Mouse (Mus musculus) 3T3-L1 (cell line): ENCODE results near the gene Strbp.
"Not testable (repeated sequence)": the region's sequence is repeated elsewhere in the genome, so short reads cannot be mapped to it uniquely, and the experiment has no call there.

Experiments used
- DNase-seq: peaks from one replicate; pipeline ENCODE4 v3.0.0-alpha.2; 2015; ENCODE audit warnings: low read depth, low spot score

The Strbp gene

GRCm38 (mm10) chr2:37527587-37527986, 176.1 kb downstream of the Strbp start:
- peak; percentile 12 for DNase-seq

GRCm38 (mm10) chr2:37519286-37519640, 184.4 kb downstream of the Strbp start:
- DNase-seq = no peak

DNA sequence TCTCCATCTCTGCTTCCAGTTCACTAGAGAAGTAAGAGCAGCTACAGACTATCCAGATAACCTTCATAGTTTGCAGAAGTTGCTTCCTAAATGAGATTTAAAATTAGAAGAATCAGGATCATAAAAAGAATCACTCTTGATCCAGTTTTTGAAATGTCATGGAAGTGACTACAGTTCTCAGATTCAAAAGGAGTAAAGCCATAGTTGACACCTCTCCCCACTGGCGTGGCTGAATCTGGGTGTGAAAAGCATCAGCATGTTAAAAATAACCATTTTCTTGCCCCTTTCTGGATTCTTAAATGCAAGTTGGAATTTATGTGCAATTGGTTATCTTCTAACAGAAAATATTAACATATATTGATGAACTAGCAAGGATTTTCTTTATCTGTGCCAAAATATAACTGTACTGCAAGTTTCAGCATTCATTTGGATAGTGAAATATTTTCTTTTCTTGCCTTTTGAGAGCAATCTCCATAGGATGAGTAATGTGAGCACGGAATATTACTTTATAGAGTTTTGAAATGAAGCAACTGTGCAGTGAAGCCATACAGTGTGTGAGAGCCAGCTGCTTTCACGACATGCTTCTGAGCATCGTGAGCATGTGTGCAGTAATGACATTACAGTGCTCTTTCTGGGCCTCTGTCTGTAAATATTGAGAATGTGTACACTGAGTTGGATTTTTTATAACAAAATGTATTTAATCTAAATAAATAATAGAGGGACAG, 184.9 kb downstream of the Strbp start:
- DNase-seq = no peak

DNA sequence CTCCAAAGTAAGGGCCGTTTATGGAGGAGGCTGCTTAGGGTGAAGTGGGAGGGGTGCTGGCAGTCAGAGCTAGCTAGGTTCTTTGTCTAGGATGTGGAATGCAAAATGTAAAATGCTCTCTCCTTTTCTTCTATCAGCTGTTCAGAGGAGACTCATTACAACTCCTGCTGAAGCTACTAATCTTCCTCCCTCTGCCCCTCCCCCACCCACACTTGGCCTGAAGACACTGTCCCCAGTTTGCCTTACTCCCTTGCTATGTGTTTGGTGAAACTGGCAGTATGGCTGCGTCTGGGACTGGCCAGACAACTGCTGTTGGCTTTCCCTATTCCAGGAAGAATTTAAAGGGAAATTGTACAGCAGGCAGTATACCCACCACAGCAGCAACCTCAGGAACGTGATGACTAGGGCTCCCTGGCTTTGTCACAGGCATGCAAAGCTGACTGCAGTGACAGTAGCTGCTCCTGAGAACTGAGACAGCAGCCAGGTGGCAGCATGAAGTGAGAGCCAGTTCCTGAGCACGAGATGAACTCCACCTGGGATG, 186.7 kb downstream of the Strbp start:
- no peak for DNase-seq

GRCm38 (mm10) chr2:37516030-37516710, 187.5 kb downstream of the Strbp start, which contains the start of gene Gpr21:
Gene Gpr21 (plus strand): TSS chr2:37516332.
- DNase-seq = no peak

DNA sequence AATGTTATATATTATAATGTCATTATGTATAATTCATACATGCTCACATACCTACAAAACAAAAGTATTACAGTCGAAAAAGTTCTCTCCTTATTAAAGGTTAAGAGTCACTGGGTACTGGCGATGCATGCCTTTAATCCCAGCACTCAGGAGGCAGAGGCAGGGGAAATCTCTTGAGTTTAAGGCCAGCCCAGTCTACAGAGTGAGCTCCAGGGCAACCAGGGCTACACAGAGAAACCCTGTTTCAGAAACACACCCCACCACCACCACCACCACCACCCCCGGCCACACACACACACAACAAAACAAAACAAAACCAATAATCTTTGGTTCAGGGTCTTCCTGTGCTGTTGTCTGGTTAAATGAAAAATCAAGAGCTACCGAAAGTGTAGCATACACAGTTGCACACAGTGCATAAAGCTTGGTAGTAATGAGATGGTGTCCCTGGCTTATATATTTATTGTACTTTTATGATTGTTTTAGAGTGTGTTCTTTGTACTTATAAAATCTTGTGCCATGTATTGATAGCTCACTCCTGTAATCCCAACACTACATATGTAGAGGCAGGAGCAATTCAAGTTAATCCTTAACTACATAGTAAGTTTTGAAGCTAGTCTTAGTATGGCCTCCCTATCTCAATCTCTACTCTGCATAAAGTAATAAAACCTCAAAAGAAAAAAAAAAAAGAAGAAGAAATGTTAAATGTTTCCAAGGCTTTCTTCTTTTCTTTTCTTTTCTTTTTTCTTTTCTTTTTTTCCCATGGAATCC, 192.3 kb downstream of the Strbp start:
- no peak for DNase-seq

DNA sequence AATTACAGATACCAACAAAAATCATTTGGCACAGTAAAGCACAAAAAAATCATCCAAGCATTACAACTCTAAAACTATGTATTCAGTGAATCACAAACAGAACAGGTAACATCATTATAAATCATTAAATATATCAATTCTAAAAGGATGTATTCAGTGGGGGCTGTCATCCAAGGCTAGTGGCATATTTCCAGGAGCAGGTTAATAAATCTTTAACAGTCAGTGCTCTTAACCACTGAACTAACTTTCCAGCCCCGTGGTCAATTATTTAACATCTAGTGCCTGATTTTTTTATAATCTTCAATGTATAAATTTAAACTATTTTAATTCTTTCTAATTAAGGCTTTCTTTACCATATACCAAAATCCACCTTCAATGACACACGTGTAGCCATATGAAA, 197.8 kb downstream of the Strbp start:
- DNase-seq = not testable (repeated sequence)

DNA sequence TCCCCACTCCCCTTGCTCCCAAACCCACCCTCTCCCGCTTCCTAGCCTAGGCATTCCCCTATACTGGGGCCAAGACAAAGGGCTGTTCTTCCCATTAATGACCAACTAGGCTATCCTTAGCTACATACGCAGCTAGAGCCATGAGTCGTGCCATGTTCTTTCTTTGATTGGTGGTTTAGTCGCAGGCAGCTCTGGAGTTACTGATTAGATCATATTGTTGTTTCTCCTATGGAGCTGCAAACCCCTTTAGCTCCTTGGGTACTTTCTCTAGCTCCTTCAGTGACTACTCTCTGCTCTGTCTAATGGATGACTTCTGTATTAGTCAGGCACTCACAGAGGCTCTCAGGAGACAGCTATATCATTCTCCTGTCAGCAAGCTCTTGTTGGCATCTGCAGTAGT, 206.3 kb downstream of the Strbp start:
- peak; percentile 96 for DNase-seq

- no peak for DNase-seq
These were observed 214.7 kb downstream of the Strbp start for GRCm38 (mm10) chr2:37488956-37489355.

- no peak for DNase-seq
These were observed 217.3 kb downstream of the Strbp start for GRCm38 (mm10) chr2:37486408-37486807.

DNA sequence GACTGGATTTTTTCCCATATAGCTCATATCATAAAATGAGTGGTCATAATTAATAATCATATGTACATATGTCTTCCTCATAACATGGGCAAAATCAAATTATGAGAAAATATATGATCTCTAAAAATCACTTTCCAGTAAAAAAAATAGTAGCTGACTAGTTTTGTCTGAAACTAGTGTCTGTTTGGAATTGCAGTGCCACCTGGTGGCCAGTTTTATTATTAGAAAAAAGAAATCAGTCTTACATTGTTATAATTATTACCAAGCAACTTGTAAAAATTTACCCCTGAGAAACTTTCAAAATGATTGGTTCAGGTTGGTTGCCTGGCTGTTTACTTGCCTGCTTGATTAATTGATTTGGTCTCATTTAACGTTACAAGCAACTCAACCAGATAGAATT, 218.3 kb downstream of the Strbp start:
- peak; percentile 84 for DNase-seq

- no peak for DNase-seq
These were observed 219.5 kb downstream of the Strbp start for GRCm38 (mm10) chr2:37484165-37484564.

- no peak for DNase-seq
These were observed 223.6 kb downstream of the Strbp start for GRCm38 (mm10) chr2:37480039-37480438.

- no peak for DNase-seq
These were observed 224.1 kb downstream of the Strbp start for GRCm38 (mm10) chr2:37479559-37479958.

DNA sequence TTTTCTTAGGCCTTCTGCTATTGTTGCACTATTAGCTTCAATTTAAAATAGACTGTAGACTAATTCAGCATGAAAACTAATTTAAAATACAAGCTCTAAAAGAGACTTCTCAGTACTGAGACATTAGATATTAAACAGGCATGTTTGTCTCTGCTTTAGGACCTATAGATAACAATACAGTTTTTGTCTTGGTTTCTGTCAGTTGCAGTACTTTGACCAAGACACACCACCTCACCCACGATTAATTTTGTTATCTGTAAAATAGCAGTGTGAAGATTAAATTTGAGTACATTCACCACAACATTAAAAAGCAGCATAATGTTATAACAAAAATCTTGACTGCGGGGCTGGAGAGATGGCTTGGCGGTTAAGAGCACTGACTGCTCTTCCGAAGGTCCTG, 237.4 kb downstream of the Strbp start:
- no peak for DNase-seq

DNA sequence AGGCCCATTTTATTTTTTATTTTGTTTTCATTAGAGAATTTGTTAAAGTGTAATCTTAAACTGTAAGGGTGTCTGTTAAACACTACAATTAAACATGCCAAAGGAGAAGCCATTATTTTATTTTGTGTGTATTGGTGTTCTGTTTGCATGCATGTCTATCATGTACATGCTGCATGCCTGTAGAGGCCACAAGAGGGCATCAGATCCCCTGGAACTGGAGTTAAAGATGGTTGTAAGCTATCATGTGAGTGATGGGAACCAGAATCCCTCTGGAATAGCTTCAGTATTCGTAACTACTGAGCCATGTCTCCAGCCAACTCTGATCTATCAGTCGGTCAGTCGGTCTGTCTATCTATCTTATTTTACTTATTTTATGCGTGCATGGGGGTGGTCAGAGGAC, 243.0 kb downstream of the Strbp start:
- DNase-seq = no peak

GRCm38 (mm10) chr2:37452376-37452760, 251.3 kb downstream of the Strbp start:
- DNase-seq = no peak

DNA sequence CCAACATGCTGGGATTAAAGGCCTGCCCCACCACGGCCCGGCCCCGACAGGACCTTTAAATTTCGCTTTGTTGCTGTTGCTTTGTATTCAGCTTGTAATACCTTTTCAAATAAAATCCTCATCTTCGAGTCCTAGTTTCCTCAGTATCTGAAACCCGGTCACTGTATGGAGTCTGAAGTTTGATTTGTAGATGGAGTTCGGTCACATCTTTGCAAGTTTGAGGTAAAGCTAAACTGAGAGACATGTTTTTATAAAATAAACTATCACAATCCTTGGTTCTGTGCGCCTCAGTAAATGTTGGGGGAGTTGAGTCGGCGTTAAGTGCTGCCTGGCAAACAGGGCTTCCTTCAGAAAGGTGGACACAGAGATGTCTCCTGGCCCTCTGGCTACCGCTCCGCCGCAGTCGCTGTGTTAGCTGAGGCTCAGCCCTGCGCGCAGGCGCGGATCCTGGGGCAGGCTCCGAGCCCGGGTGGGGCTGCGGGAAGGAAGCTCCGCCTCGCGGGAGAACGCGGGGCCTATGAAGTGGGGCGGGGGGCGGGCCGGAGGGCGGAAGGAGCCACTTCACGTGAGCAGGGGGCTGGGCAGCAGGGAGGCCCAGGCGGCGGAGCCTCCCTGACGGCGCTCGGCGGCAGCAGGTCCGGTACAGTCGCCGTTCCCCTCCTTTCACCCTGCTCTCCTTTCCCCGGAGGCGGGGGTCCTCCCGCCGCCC, 251.8 kb downstream of the Strbp start:
- peak; percentile 94 for DNase-seq

GRCm38 (mm10) chr2:37442611-37443591, 260.8 kb downstream of the Strbp start, which contains the start of the genes Zbtb26, Zbtb6 and Rabgap1:
Gene Zbtb26 (minus strand): TSS chr2:37443135.
Gene Zbtb6 (minus strand): TSS chr2:37443171.
Gene Rabgap1 (plus strand): TSS chr2:37443279.
- DNase-seq = peak; percentile 98
